Mouse (Mus musculus) brain, adult 2 months (tissue): ENCODE data around the gene Snrnp25.

Source experiments
- DNase-seq: peaks from one replicate; pipeline ENCODE4 v3.0.0; 2011; ENCODE audit warnings: low read depth, low spot score

The Snrnp25 gene

GRCm38 (mm10) chr11:32244064-32244463 is 38.8 kb downstream of the Snrnp25 start:
- DNase-seq = no peak

GRCm38 (mm10) chr11:32244617-32245016 is 39.4 kb downstream of the Snrnp25 start:
- no peak for DNase-seq

GRCm38 (mm10) chr11:32245614-32246013 is 40.4 kb downstream of the Snrnp25 start:
- DNase-seq = no peak

GRCm38 (mm10) chr11:32247068-32247467 is 41.9 kb downstream of the Snrnp25 start:
- DNase-seq = no peak

GRCm38 (mm10) chr11:32248350-32248749 is 43.1 kb downstream of the Snrnp25 start:
- DNase-seq = peak; percentile 60

- peak; percentile 81 for DNase-seq
These were observed 45.9 kb downstream of the Snrnp25 start for GRCm38 (mm10) chr11:32250880-32251763.

GRCm38 (mm10) chr11:32253121-32253520 is 47.9 kb downstream of the Snrnp25 start:
- peak; percentile 57 for DNase-seq

- no peak for DNase-seq
These were observed 50.9 kb downstream of the Snrnp25 start for GRCm38 (mm10) chr11:32256146-32256545.

- DNase-seq = no peak
These were observed 51.4 kb downstream of the Snrnp25 start for GRCm38 (mm10) chr11:32256566-32256965.
